Mouse (Mus musculus): ENCODE data around the gene Nol8. TPM values are rescaled to one million over a fixed set of nuclear protein-coding genes. Genes with fewer than 3 reads are reported as not detected.

The Nol8 gene
- polyA plus RNA-seq (2017; shearing (Covaris generic)): 52.5 TPM

GRCm38 (mm10) chr13:49652481-49653179 lies at the start of gene Nol8, which contains the start of gene Cenpp:
Nol8 (plus strand) TSS chr13:49653078.
Cenpp (minus strand) TSS chr13:49652785.

GRCm38 (mm10) chr13:49607714-49608113 lies 45.2 kb upstream of the Nol8 start, which contains the start of gene Ogn:
Ogn (plus strand) TSS chr13:49608046.

GRCm38 (mm10) chr13:49681351-49682232 lies 28.7 kb downstream of the Nol8 start, which contains the start of gene Iars:
Iars (plus strand) TSS chr13:49682100.

Other genes starting within 250 kb of the Nol8 start
- 14.2 TPM for gene Ippk, start 231.8 kb upstream of the Nol8 start, polyA plus RNA-seq (2017; shearing (Covaris generic))
- 4.5 TPM for gene Tes3-ps, start 159.8 kb upstream of the Nol8 start, polyA plus RNA-seq (2017; shearing (Covaris generic))
- 0.31 TPM for gene Ecm2, start 148.3 kb upstream of the Nol8 start, polyA plus RNA-seq (2017; shearing (Covaris generic))
- not detected for gene Aspn, start 108.6 kb upstream of the Nol8 start, polyA plus RNA-seq (2017; shearing (Covaris generic))
- gene Omd, start 70.6 kb upstream of the Nol8 start, polyA plus RNA-seq (2017; shearing (Covaris generic)): 0.17 TPM
- 0.17 TPM for gene Ogn, start 45.0 kb upstream of the Nol8 start, polyA plus RNA-seq (2017; shearing (Covaris generic))
- gene Cenpp, start 293 bp upstream of the Nol8 start, polyA plus RNA-seq (2017; shearing (Covaris generic)): 3.1 TPM
- gene Iars, start 29.0 kb downstream of the Nol8 start, polyA plus RNA-seq (2017; shearing (Covaris generic)): 60.7 TPM
- not detected for gene Gm30302, start 145.9 kb downstream of the Nol8 start, polyA plus RNA-seq (2017; shearing (Covaris generic))